Mouse (Mus musculus) intestine, postnatal 0 days (tissue): ENCODE measurements around the gene Espl1. TPM values are rescaled to one million over a fixed set of nuclear protein-coding genes. Genes with fewer than 3 reads are reported as not detected.

Experiments
- ATAC-seq: fragments of 200-750 bp; cut with Nextera tagmentation; 2 replicates; pipeline ENCODE4 v1.8.0; 2017; ENCODE audit warnings: mild to moderate bottlenecking, moderate TSS enrichment, moderate library complexity
- H3K27ac ChIP-seq: fragments of 300-500 bp; sonication (generic); 2 replicates; pipeline ENCODE4 v1.5.1; 2014; ENCODE audit warnings: mild to moderate bottlenecking, low read depth, low read length, moderate library complexity
- H3K27me3 ChIP-seq: fragments of 300-500 bp; sonication (generic); replicated peaks from 2 replicates; pipeline ENCODE4 v1.6.1; 2014; ENCODE audit warnings: low read length, mixed read lengths; ENCODE audit not compliant: control insufficient read depth, insufficient read depth
- H3K36me3 ChIP-seq: fragments of 300-500 bp; sonication (generic); 2 replicates; pipeline ENCODE4 v1.6.1; 2014; ENCODE audit warnings: mild to moderate bottlenecking, moderate library complexity; ENCODE audit not compliant: control insufficient read depth, insufficient read depth
- H3K4me1 ChIP-seq: fragments of 300-500 bp; sonication (generic); replicated peaks from 2 replicates; pipeline ENCODE4 v1.6.1; 2014; ENCODE audit warnings: antibody characterized with exemption, low read length, mixed read lengths; ENCODE audit not compliant: control insufficient read depth, insufficient read depth
- H3K4me2 ChIP-seq: fragments of 300-500 bp; sonication (generic); replicated peaks from 2 replicates; pipeline ENCODE4 v1.6.1; 2014; ENCODE audit warnings: low read depth, mild to moderate bottlenecking, moderate library complexity
- H3K4me3 ChIP-seq: fragments of 300-500 bp; sonication (generic); 2 replicates; pipeline ENCODE4 v1.5.1; 2014; ENCODE audit warnings: low read depth, low read length
- H3K9ac ChIP-seq: fragments of 300-500 bp; sonication (generic); 2 replicates; pipeline ENCODE4 v1.6.1; 2014; ENCODE audit warnings: mild to moderate bottlenecking, low read depth, low read length
- H3K9me3 ChIP-seq: fragments of 300-500 bp; sonication (generic); 2 replicates; pipeline ENCODE4 v1.6.1; 2016; ENCODE audit warnings: mixed run types; ENCODE audit not compliant: control insufficient read depth
- CTCF ChIP-seq: sonication (generic); IDR thresholded peaks from 2 replicates; pipeline ENCODE4 v1.5.1; 2016; ENCODE audit warnings: low read depth, mild to moderate bottlenecking, control low read depth, antibody characterized with exemption, moderate library complexity
- whole genome bisulfite sequencing: fragments of 180-500 bp; shearing (Covaris S2); extraction: QIAGEN DNeasy Blood & Tissue Kit; methylation state at CpG from one replicate; pipeline ENCODE4 v1.1.7; 2014; 5-methylcytosine and 5-hydroxymethylcytosine counted together
- polyA plus RNA-seq: library from polyadenylated mRNA; unstranded; fragments of >200 nt; fragmentation: Nextera tagmentation; extraction: Ambion mirVana; gene quantifications from 2 replicates; pipeline ENCODE4 v1.2.1, GENCODE M21; 2015

Gene Espl1
- polyA plus RNA-seq, 1 experiment from 2014 or later = 5.4 TPM

- Histone ChIP-seq H3K36me3 (no peaks in the 10 kb centered on the region), H3K27me3 (no peaks in the 10 kb centered on the region), H3K4me2 (peak within 1 kb of the TSS; percentile 17; the same call in 1 of the 2 replicates), H3K4me1 (no peaks in the 10 kb centered on the region), H3K9me3 (no peaks in the 10 kb centered on the region), H3K4me3 (no peak within 1 kb of the TSS), H3K27ac (no peak within 1 kb of the TSS), H3K9ac (no peak within 1 kb of the TSS)
- ATAC-seq = no peak
- 21% methylated on average over 21 of the region's 21 CpGs for WGBS
- TF ChIP-seq CTCF = no peak
Observed at GRCm38 (mm10) chr15:102270274-102270960, 25.6 kb upstream of the Espl1 start, which contains the start of gene Gm9918. Gene Gm9918 (plus strand): TSS chr15:102270563.

- 42% methylated on average over 3 of the region's 3 CpGs for WGBS
- no peaks in the 10 kb centered on the region for H3K9me3 ChIP-seq
- no peaks in the 10 kb centered on the region for H3K36me3 ChIP-seq
- TF ChIP-seq CTCF = no peak
- no peak overlapping the region for H3K4me3 ChIP-seq
- no peaks in the 10 kb centered on the region for H3K4me1 ChIP-seq
- H3K27ac ChIP-seq = no peak overlapping the region
- no peak overlapping the region for H3K9ac ChIP-seq
- no peaks in the 10 kb centered on the region for H3K27me3 ChIP-seq
- no peak for ATAC-seq
- H3K4me2 ChIP-seq = no peak overlapping the region
Observed at GRCm38 (mm10) chr15:102271441-102271840, 24.6 kb upstream of the Espl1 start.

- peak; percentile 51 for TF ChIP-seq CTCF
- Histone ChIP-seq H3K4me2 (no peak overlapping the region), H3K36me3 (no peaks in the 10 kb centered on the region), H3K9ac (no peak overlapping the region), H3K27me3 (no peaks in the 10 kb centered on the region), H3K27ac (no peak overlapping the region), H3K9me3 (no peaks in the 10 kb centered on the region), H3K4me3 (no peak overlapping the region), H3K4me1 (0 out of 2 replicates have a peak, but pooled peaks cover 3% of the 10 kb centered on the region)
- no peak for ATAC-seq
- 70% methylated on average over 6 of the region's 6 CpGs for WGBS
Observed at GRCm38 (mm10) chr15:102273982-102274716, 21.9 kb upstream of the Espl1 start.

GRCm38 (mm10) chr15:102278726-102279091 is 17.4 kb upstream of the Espl1 start:
- Histone ChIP-seq H3K4me1 (peaks cover 3% of the 10 kb centered on the region; the same call in 1 of the 2 replicates), H3K27ac (peak overlapping the region; percentile 85), H3K27me3 (no peaks in the 10 kb centered on the region), H3K9ac (0 out of 2 replicates have a peak overlapping the region, but pooled peaks have one; percentile 71), H3K4me2 (peak overlapping the region; percentile 92), H3K36me3 (peaks cover 15% of the 10 kb centered on the region), H3K9me3 (no peaks in the 10 kb centered on the region), H3K4me3 (peak overlapping the region; percentile 88)
- TF ChIP-seq CTCF = no peak
- 32% methylated on average over 7 of the region's 7 CpGs for WGBS
- no peak for ATAC-seq

GRCm38 (mm10) chr15:102279092-102279782 is 16.8 kb upstream of the Espl1 start, which contains the start of gene Mfsd5:
Gene Mfsd5 (plus strand): TSS chr15:102279454.
- peak within 1 kb of the TSS; percentile 71 for H3K9ac ChIP-seq
- WGBS = under 1% methylated on average over 65 of the region's 65 CpGs
- H3K27me3 ChIP-seq = no peaks in the 10 kb centered on the region
- peak within 1 kb of the TSS; percentile 92 for H3K4me2 ChIP-seq
- no peaks in the 10 kb centered on the region for H3K9me3 ChIP-seq
- H3K36me3 ChIP-seq = peaks cover 15% of the 10 kb centered on the region
- peak within 1 kb of the TSS; percentile 88 for H3K4me3 ChIP-seq
- peak; percentile 60 for TF ChIP-seq CTCF
- H3K4me1 ChIP-seq = peaks cover 3% of the 10 kb centered on the region; the same call in 1 of the 2 replicates
- peak within 1 kb of the TSS; percentile 85 for H3K27ac ChIP-seq
- ATAC-seq = peak; percentile 94
